Mouse (Mus musculus): ENCODE measurements around the gene Usp50. TPM values are rescaled to one million over a fixed set of nuclear protein-coding genes. Genes with fewer than 3 reads are reported as not detected.

Gene Usp50
- polyA plus RNA-seq, 1 experiment = 38.6 TPM

DNA sequence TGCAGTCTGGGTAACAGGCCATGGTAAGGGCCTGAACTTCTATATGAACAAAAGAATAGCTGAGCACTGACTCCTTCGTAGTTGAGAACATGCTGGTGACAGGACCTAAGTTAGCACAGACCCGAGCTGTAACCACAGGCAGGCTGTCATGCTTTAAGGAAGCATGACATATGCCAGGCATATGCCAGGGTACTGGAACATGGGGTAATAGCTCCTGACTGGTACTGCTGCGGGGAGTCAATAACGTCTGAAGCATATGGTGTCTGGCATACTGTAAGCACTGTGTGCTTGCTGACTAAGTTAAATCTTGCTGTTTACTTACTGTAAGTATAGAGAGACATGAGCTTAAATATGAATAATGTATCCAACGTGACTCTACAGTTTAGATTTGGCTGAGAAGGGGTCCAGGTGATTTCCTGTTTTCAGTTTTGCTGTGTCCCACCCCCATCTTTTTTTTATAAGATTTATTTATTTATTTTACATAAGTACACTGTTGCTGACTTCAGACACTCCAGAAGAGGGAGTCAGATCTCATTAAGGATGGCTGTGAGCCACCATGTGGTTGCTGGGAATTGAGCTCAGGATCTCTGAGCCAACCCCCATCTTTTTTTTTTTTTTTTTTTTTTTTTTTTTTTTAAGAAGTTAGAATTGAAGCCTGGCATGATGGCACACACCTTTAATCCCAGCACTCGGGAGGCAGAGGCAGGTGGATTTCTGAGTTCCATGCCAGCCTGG, 47.8 kb downstream of the Usp50 start:
- TF ChIP-seq CTCF (IDR thresholded peaks at IDR 0.05; ENCODE audit: control insufficient read depth, insufficient read depth, low read length) (no peak), POLR2A (IDR thresholded peaks at IDR 0.05; ENCODE audit: borderline replicate concordance, control insufficient read depth, low read depth, low read length) (no peak)
- H3K27ac ChIP-seq (ENCODE audit: control insufficient read depth, insufficient read depth, low read depth, low read length, poor library complexity) = no peak overlapping the region
- H3K4me1 ChIP-seq (ENCODE audit: control insufficient read depth, insufficient read depth, low read length) = no peaks in the 10 kb centered on the region
- WGBS = 79% methylated on average over 6 of the region's 6 CpGs
- no peak overlapping the region for H3K4me3 ChIP-seq (replicated peaks; ENCODE audit: control insufficient read depth, low read depth, low read length)

GRCm38 (mm10) chr2:126730502-126730901, 52.8 kb downstream of the Usp50 start:
- WGBS = 85% methylated on average over 2 of the region's 2 CpGs
- TF ChIP-seq POLR2A (IDR thresholded peaks at IDR 0.05; ENCODE audit: borderline replicate concordance, control insufficient read depth, low read depth, low read length) (no peak), CTCF (IDR thresholded peaks at IDR 0.05; ENCODE audit: control insufficient read depth, insufficient read depth, low read length) (no peak)
- no peaks in the 10 kb centered on the region for H3K4me1 ChIP-seq (ENCODE audit: control insufficient read depth, insufficient read depth, low read length)
- H3K27ac ChIP-seq (ENCODE audit: control insufficient read depth, insufficient read depth, low read depth, low read length, poor library complexity) = no peak overlapping the region
- H3K4me3 ChIP-seq (replicated peaks; ENCODE audit: control insufficient read depth, low read depth, low read length) = no peak overlapping the region

- H3K4me1 ChIP-seq (ENCODE audit: control insufficient read depth, insufficient read depth, low read length) = no peaks in the 10 kb centered on the region
- no peak overlapping the region for H3K27ac ChIP-seq (ENCODE audit: control insufficient read depth, insufficient read depth, low read depth, low read length, poor library complexity)
- 90% methylated on average over 4 of the region's 4 CpGs for WGBS
- H3K4me3 ChIP-seq (replicated peaks; ENCODE audit: control insufficient read depth, low read depth, low read length) = no peak overlapping the region
- TF ChIP-seq CTCF (IDR thresholded peaks at IDR 0.05; ENCODE audit: control insufficient read depth, insufficient read depth, low read length) (no peak), POLR2A (IDR thresholded peaks at IDR 0.05; ENCODE audit: borderline replicate concordance, control insufficient read depth, low read depth, low read length) (no peak)
Observed at GRCm38 (mm10) chr2:126729207-126729606, 54.1 kb downstream of the Usp50 start.

GRCm38 (mm10) chr2:126712950-126713349, 70.3 kb downstream of the Usp50 start:
- no peaks in the 10 kb centered on the region; the same call in 1 of the 2 replicates for H3K4me1 ChIP-seq (ENCODE audit: control insufficient read depth, insufficient read depth, low read length)
- H3K4me3 ChIP-seq (replicated peaks; ENCODE audit: control insufficient read depth, low read depth, low read length) = no peak overlapping the region
- no peak overlapping the region for H3K27ac ChIP-seq (ENCODE audit: control insufficient read depth, insufficient read depth, low read depth, low read length, poor library complexity)
- TF ChIP-seq CTCF (IDR thresholded peaks at IDR 0.05; ENCODE audit: control insufficient read depth, insufficient read depth, low read length) (no peak), POLR2A (IDR thresholded peaks at IDR 0.05; ENCODE audit: borderline replicate concordance, control insufficient read depth, low read depth, low read length) (no peak)

DNA sequence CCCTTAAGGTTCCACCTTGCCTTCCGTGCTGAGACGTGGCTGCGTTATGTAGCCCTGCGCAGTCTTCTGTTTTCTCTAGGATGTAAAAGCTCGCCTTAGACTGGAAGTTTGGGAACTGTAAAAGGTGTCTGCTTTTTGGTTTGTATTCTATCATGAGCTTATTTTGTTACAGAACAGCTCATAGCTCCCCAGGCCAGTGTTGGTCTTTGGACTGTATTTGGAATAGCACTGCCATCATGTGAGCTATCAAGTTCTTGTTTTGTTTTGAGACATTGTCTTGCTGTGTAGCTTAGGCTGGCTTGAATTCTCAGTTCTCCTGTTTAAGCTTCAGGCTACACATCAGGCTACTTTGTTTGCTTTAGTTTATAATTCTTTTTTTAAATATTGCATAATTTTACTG, 70.7 kb downstream of the Usp50 start:
- Histone ChIP-seq H3K4me1 (ENCODE audit: control insufficient read depth, insufficient read depth, low read length) (no peaks in the 10 kb centered on the region; the same call in 1 of the 2 replicates), H3K4me3 (replicated peaks; ENCODE audit: control insufficient read depth, low read depth, low read length) (no peak overlapping the region), H3K27ac (ENCODE audit: control insufficient read depth, insufficient read depth, low read depth, low read length, poor library complexity) (no peak overlapping the region)
- WGBS = 90% methylated on average over 5 of the region's 5 CpGs
- TF ChIP-seq CTCF (IDR thresholded peaks at IDR 0.05; ENCODE audit: control insufficient read depth, insufficient read depth, low read length) = no peak
- TF ChIP-seq POLR2A (IDR thresholded peaks at IDR 0.05; ENCODE audit: borderline replicate concordance, control insufficient read depth, low read depth, low read length) = no peak

DNA sequence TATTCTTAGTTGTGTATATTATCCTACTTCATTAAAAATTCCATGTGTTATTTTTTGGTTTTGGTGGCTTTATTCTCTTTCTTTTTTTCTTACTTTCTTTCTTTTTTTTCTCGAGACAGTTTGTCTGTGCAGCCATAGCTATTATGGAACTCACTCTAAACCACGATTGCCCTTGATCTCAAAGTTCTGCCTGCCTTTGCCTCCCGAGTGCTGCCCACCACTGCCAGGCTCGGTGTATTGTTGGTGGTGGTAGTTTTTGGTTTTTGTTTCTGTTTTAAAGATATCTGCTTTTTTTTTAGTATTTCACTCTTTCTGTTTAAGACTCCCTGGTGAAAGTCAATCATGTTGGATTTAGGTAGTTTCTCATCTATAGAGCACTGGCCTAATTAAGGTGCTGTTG, 74.9 kb downstream of the Usp50 start:
- WGBS = 11% methylated on average over 4 of the region's 4 CpGs
- Histone ChIP-seq H3K4me1 (ENCODE audit: control insufficient read depth, insufficient read depth, low read length) (no peaks in the 10 kb centered on the region; the same call in 1 of the 2 replicates), H3K4me3 (replicated peaks; ENCODE audit: control insufficient read depth, low read depth, low read length) (no peak overlapping the region), H3K27ac (ENCODE audit: control insufficient read depth, insufficient read depth, low read depth, low read length, poor library complexity) (no peak overlapping the region)
- TF ChIP-seq CTCF (IDR thresholded peaks at IDR 0.05; ENCODE audit: control insufficient read depth, insufficient read depth, low read length) (no peak), POLR2A (IDR thresholded peaks at IDR 0.05; ENCODE audit: borderline replicate concordance, control insufficient read depth, low read depth, low read length) (no peak)

- peak overlapping the region; percentile 70 for H3K4me3 ChIP-seq (replicated peaks; ENCODE audit: control insufficient read depth, low read depth, low read length)
- TF ChIP-seq POLR2A (IDR thresholded peaks at IDR 0.05; ENCODE audit: borderline replicate concordance, control insufficient read depth, low read depth, low read length) (no peak), CTCF (IDR thresholded peaks at IDR 0.05; ENCODE audit: control insufficient read depth, insufficient read depth, low read length) (no peak)
- WGBS = under 1% methylated on average over 23 of the region's 23 CpGs
- H3K4me1 ChIP-seq (ENCODE audit: control insufficient read depth, insufficient read depth, low read length) = no peaks in the 10 kb centered on the region; the same call in 1 of the 2 replicates
- H3K27ac ChIP-seq (ENCODE audit: control insufficient read depth, insufficient read depth, low read depth, low read length, poor library complexity) = peak overlapping the region; percentile 75
Observed at GRCm38 (mm10) chr2:126707438-126707779, 75.9 kb downstream of the Usp50 start.

GRCm38 (mm10) chr2:126706759-126707437, 76.4 kb downstream of the Usp50 start, which contains the start of gene Usp8:
Gene Usp8, plus strand, starts transcription at chr2:126707328.
- 2% methylated on average over 47 of the region's 47 CpGs for WGBS
- Histone ChIP-seq H3K27ac (ENCODE audit: control insufficient read depth, insufficient read depth, low read depth, low read length, poor library complexity) (peak within 1 kb of the TSS; percentile 75), H3K4me3 (replicated peaks; ENCODE audit: control insufficient read depth, low read depth, low read length) (peak within 1 kb of the TSS; percentile 70), H3K4me1 (ENCODE audit: control insufficient read depth, insufficient read depth, low read length) (no peaks in the 10 kb centered on the region; the same call in 1 of the 2 replicates)
- TF ChIP-seq CTCF (IDR thresholded peaks at IDR 0.05; ENCODE audit: control insufficient read depth, insufficient read depth, low read length) = no peak
- TF ChIP-seq POLR2A (IDR thresholded peaks at IDR 0.05; ENCODE audit: borderline replicate concordance, control insufficient read depth, low read depth, low read length) = peak; percentile 97

All from bone marrow, adult 2 months (tissue).